Mouse (Mus musculus) gonadal fat pad, adult 2 months (tissue): ENCODE results near the gene Bmpr1b. TPM values are rescaled to one million over a fixed set of nuclear protein-coding genes. Genes with fewer than 3 reads are reported as not detected.

Experiments
- DNase-seq: peaks from one replicate; pipeline ENCODE4 v3.0.0-alpha.2; 2012; ENCODE audit warnings: low read depth
- polyA plus RNA-seq: library from polyadenylated mRNA; depleted of rRNA; stranded (reverse); fragments of >200 nt; gene quantifications from 2 replicates; pipeline ENCODE4 v1.2.3, GENCODE M21; 2012; rRNA removed

The Bmpr1b gene
- polyA plus RNA-seq, 1 experiment, result 5.3 TPM

DNA sequence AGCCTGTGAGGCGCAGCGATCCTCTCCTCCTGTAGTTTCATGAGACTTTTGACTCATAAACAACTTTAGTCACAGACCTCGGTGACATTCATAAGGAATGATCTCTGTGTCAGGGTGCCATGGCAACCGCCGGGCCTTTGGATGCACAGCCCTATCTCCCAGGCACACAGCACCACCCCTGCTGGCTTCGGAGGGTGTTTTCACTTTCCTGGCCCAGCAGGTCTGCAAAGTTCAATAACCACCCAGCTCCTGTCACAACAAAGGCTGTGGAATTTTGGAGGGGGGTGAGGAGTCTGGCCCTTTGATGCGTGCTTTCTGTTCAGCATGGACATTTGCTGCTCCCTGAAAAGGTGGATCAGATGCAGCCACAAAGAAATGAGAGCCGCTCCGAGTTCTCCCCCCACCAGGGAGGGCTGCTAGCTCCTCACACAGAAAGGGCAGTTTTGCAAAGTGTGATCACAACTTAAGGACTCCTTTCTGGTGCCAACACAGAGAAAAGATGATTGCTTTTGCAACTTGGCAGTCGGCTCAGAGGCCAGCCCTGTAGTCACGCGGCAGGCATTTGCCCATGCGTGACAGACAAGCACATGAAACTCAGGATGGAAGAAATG lies 349.8 kb downstream of the Bmpr1b start:
- no peak for DNase-seq

- no peak for DNase-seq
Observed at GRCm38 (mm10) chr3:141818615-141819312, 350.5 kb downstream of the Bmpr1b start.

DNA sequence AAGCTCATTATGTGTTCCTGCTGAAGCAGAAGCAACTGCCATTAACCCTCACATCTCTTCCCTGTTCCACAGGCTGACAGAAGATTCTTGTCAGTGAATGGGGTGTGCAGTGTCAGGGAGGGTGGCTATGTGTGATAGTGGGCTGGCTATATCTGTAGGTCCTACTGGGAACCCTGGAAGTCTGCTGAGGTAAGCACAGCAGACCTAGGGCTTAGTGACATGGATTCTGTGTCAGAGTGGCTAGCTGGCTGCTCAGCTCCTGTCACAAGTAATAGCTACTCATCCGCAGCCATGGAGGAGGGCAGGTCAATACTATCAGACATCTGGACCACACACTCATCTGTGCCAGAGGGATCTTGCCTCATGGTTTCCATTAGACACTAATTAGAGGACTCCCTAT lies 354.4 kb downstream of the Bmpr1b start:
- DNase-seq, result no peak

GRCm38 (mm10) chr3:141811348-141811747 lies 357.9 kb downstream of the Bmpr1b start:
- DNase-seq, result no peak

- DNase-seq, result no peak
Observed at GRCm38 (mm10) chr3:141810944-141811343, 358.3 kb downstream of the Bmpr1b start.

GRCm38 (mm10) chr3:141809581-141809980 lies 359.6 kb downstream of the Bmpr1b start:
- DNase-seq, result no peak

DNA sequence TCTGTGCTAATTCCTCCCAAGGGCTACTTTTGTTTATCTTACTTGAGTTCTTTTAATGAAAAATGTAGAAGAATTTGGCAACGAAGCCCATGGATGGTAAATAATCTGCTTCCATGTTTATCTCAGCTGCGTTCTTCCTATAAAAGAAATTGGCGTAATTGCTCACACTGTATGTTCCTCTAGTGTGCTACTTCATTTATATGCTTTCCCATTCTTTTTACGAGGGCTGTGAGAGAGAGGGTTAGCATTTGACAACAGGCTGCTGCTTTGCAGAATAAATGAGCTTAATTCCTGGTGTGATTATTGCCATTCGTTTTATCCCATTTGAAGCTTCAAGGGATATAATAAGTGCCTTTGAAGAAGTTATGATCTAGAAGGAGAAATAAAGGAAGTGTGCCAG lies 365.1 kb downstream of the Bmpr1b start:
- no peak for DNase-seq

- DNase-seq, result no peak
Observed at GRCm38 (mm10) chr3:141797789-141798188, 371.4 kb downstream of the Bmpr1b start.

DNA sequence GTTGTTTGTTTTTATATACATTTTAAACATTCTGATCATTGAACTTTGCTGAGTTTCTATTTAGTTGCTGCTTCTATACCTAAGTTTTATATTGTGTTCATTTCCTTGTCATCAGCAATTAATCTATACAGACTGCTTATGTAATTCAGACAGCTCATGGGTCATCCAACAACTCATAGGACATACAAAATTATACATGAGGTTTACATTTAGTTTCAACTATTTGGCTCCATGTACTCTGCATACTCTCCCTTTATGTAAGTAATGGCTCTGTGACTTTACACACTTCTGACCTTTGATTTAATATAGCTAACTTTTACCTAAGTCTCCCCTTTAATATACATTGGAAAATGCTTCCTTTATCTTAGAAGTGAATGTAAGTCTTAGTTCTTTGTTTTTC lies 371.9 kb downstream of the Bmpr1b start:
- no peak for DNase-seq

GRCm38 (mm10) chr3:141794371-141794770 lies 374.9 kb downstream of the Bmpr1b start:
- no peak for DNase-seq

DNA sequence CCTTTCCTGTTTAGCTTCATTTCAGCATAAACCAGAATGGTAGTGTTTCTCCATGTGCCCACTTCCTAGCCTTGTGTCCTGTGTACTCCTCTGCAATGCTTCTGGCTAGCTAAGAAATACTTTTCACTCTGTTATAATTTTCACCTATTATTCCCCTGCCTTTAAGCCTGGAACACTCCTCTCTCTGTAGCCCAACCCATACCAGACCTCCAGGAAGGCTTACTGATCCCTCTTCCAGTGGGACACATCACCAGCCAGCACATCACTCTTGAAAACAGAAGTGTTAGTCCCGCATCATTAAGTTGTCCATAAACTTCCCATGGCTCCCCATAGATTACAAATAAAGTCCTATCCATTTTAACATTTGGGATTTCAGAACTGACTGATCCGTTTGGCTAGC lies 375.5 kb downstream of the Bmpr1b start:
- no peak for DNase-seq

GRCm38 (mm10) chr3:141792106-141792505 lies 377.1 kb downstream of the Bmpr1b start:
- no peak for DNase-seq

DNA sequence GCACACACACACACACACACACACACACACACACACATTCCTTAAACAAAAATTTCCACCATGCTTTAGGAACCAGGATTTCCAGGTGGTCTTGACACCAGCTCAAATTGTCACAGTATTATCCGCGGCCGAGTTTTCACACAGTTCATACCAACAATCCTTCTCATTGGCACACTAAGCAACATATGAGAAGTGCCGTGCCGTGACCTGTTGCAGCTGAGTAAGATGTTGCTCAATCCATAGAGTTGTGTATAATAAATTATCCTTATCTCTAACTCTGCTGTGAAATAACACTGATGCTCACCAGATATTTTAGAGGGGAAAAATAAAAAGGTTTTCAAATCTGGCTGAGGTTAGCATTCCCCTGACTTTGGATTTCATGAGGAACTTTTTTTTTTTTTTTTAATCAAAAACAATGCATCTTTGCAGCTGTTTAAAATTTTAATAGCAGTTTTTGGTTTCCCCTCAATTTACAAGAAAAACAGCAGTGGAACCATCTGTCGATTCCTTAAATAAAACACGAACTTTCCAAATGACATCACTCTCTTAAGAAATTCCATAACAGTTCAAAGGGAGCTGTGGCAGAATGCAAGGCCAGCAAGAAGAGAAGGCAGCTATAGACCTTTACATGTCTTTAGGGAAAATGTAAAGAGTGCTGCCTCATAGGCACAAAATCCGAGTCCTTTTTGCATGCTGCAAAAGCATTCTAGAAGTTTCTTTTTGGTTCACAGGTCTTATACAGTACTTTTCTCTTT lies 378.0 kb downstream of the Bmpr1b start:
- no peak for DNase-seq

Other genes starting within 250 kb of the Bmpr1b start
- gene Pdlim5, start 226.3 kb upstream of the Bmpr1b start, polyA plus RNA-seq, result 39.3 and 56.7 TPM in 2 replicates